Mouse (Mus musculus) spleen, adult 2 months (tissue): ENCODE measurements around the gene Sema5a.

Experiments
- CTCF ChIP-seq: fragments of 200-500 bp; IDR thresholded peaks from 2 replicates; pipeline ENCODE4 v1.5.1; 2011; ENCODE audit warnings: mild to moderate bottlenecking, inconsistent platforms; ENCODE audit not compliant: insufficient read depth, insufficient read length, insufficient replicate concordance; ENCODE audit errors: extremely low read depth
- POLR2A ChIP-seq: fragments of 200-500 bp; IDR thresholded peaks from 2 replicates; pipeline ENCODE4 v1.6.1; 2011; ENCODE audit warnings: low read depth, low read length, inconsistent platforms

- no peak for TF ChIP-seq CTCF
- TF ChIP-seq POLR2A: no peak
Measured at GRCm38 (mm10) chr15:32558925-32559324, 314.3 kb downstream of the Sema5a start.
